Mouse (Mus musculus): Measurements from ENCODE around the gene Ncam2. TPM values are rescaled to one million over a fixed set of nuclear protein-coding genes. Genes with fewer than 3 reads are reported as not detected.

Ncam2 gene
- polyA plus RNA-seq, 1 experiment, result not detected

DNA sequence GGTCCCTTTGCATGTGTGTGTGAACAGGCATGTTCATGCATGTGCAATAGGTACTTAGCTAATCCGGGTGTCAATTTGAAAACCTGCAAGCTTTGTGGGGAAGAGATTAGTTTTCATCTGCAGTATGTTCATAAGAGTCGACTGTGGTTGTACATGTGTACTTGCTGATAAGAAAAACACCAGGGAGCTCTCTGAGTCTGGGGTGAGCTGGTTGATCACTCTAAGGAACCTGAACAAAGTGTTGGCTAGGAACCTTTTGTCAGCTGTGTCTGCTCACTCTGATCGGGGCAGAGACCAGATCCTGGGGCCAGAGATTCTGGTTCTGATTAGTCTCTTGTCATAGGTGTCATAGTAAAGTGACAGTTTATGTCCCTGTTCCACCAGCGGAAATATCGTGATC, 1.0 kb upstream of the Ncam2 start:
- TF ChIP-seq CTCF (IDR thresholded peaks at IDR 0.05; ENCODE audit: control insufficient read depth, insufficient read depth, insufficient replicate concordance, low read depth, low read length) (no peak), POLR2A (IDR thresholded peaks at IDR 0.05; ENCODE audit: control insufficient read depth, low read depth, low read length) (no peak)
- Histone ChIP-seq H3K36me3 (ENCODE audit: control insufficient read depth, insufficient read depth, low read length) (no peaks in the 10 kb centered on the region), H3K27me3 (ENCODE audit: control insufficient read depth, insufficient read depth, low read length) (peaks cover 2% of the 10 kb centered on the region; the same call in 1 of the 2 replicates), H3K27ac (ENCODE audit: control insufficient read depth, insufficient read depth, low read depth, low read length) (no peak overlapping the region), H3K4me1 (ENCODE audit: control insufficient read depth, insufficient read depth, low read length) (no peaks in the 10 kb centered on the region), H3K4me3 (ENCODE audit: control insufficient read depth, low read depth, low read length) (no peak overlapping the region)

DNA sequence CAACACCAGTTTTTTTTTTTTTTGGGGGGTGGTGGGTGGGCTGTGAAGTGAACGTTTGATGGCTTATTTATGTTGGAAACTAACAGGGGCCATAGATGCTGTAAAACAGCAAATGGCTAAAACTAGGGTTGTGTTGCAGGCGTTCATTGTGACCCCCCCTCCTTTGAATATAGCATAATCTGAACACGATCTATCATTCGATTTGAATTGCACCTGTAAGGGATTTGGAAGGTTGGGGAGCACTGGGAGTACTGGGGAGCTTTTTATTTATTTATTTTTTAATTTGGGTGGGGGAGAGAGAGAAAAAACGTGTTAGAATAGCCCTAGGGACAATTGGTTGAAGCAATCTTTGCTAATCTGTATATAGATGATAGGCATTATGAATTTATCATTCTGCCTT, 974 bp downstream of the Ncam2 start:
- H3K36me3 ChIP-seq (ENCODE audit: control insufficient read depth, insufficient read depth, low read length), result no peaks in the 10 kb centered on the region

DNA sequence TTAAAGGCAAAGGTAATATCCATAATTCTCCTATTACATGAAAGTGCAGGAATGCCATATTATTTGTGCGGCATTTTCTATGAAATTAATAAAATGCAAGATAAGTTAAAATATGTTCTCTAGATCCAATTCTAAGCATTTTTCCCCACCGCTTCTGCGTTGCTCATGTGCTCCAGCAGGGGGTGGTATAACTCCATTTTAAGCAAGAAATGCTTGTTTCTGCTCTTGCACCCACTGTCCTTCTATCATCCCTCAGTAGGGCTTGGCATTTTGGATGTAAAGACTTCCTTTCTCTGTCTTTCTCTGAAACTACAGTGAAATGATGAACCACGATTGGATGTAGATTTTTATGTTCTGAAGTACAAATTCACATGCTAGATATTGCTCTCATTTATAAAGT, 1.5 kb downstream of the Ncam2 start:
- TF ChIP-seq POLR2A (IDR thresholded peaks at IDR 0.05; ENCODE audit: control insufficient read depth, low read depth, low read length), result no peak
- no peak for TF ChIP-seq CTCF (IDR thresholded peaks at IDR 0.05; ENCODE audit: control insufficient read depth, insufficient read depth, insufficient replicate concordance, low read depth, low read length)

More for the DNA sequence above, 974 bp downstream of the Ncam2 start:
- Histone ChIP-seq H3K4me3 (ENCODE audit: control insufficient read depth, low read depth, low read length) (no peak overlapping the region), H3K4me1 (ENCODE audit: control insufficient read depth, insufficient read depth, low read length) (no peaks in the 10 kb centered on the region), H3K27me3 (ENCODE audit: control insufficient read depth, insufficient read depth, low read length) (peaks cover 2% of the 10 kb centered on the region; the same call in 1 of the 2 replicates), H3K27ac (ENCODE audit: control insufficient read depth, insufficient read depth, low read depth, low read length) (no peak overlapping the region)
- TF ChIP-seq CTCF (IDR thresholded peaks at IDR 0.05; ENCODE audit: control insufficient read depth, insufficient read depth, insufficient replicate concordance, low read depth, low read length) (no peak), POLR2A (IDR thresholded peaks at IDR 0.05; ENCODE audit: control insufficient read depth, low read depth, low read length) (no peak)

DNA sequence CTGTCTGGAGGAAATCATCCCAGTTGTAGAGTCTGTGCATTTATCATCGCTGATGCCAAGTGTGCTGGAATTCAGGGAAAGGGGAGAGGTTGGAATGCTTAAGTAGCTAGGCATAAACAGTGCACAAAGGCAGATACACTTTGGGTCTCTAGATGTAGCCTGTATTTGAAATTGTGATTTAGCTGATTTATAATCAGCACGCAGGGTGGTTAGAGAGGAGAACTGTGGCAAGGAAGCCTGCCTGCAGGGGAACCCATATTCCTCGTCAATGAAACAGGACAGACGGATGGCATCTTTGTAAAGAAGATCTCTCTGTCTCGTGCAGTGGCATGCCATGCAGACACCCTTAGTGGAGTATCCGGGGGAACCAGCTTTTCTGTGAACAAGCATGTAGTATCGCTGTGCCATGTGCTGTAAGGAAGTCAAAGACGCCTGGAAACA, 2.2 kb downstream of the Ncam2 start:
- Histone ChIP-seq H3K27ac (ENCODE audit: control insufficient read depth, insufficient read depth, low read depth, low read length) (no peak overlapping the region), H3K27me3 (ENCODE audit: control insufficient read depth, insufficient read depth, low read length) (peaks cover 2% of the 10 kb centered on the region; the same call in 1 of the 2 replicates)
- TF ChIP-seq POLR2A (IDR thresholded peaks at IDR 0.05; ENCODE audit: control insufficient read depth, low read depth, low read length), result no peak
- TF ChIP-seq CTCF (IDR thresholded peaks at IDR 0.05; ENCODE audit: control insufficient read depth, insufficient read depth, insufficient replicate concordance, low read depth, low read length), result no peak

More for the DNA sequence above, 1.5 kb downstream of the Ncam2 start:
- H3K4me3 ChIP-seq (ENCODE audit: control insufficient read depth, low read depth, low read length), result no peak overlapping the region
- H3K27me3 ChIP-seq (ENCODE audit: control insufficient read depth, insufficient read depth, low read length), result peaks cover 2% of the 10 kb centered on the region; the same call in 1 of the 2 replicates
- H3K36me3 ChIP-seq (ENCODE audit: control insufficient read depth, insufficient read depth, low read length), result no peaks in the 10 kb centered on the region
- no peak overlapping the region for H3K27ac ChIP-seq (ENCODE audit: control insufficient read depth, insufficient read depth, low read depth, low read length)
- no peaks in the 10 kb centered on the region for H3K4me1 ChIP-seq (ENCODE audit: control insufficient read depth, insufficient read depth, low read length)

DNA sequence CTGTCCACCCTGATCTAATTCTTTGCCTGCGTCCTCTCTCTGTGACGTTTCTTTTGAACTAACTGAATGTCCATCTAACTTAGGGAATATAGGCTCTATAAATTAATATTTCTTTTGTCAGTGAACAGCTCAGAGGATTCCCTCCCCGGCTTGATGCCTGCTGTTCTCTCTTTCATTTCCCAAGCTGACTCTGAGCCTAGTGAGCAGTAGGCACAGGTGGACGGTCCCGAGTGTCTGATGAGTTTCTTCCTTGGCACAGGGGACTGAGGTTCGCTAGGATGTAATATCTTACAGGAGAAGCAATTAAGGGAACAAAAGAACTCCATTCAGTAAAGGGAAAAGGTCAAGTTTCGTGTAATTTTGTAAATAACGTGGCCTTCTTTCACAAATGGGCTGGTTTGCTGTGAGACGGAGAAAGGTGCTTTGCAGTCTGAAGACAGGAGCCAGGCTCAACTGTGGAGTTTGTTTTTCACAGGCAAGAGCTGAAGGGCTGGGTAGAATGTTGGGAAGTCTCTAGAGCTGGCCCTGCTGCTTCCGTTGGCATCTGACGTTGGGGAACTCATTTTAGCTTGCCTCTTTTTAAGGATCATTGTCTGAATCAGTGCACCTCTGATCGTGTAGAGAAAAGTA, 4.0 kb downstream of the Ncam2 start:
- H3K27ac ChIP-seq (ENCODE audit: control insufficient read depth, insufficient read depth, low read depth, low read length), result no peak overlapping the region
- peaks cover 2% of the 10 kb centered on the region; the same call in 1 of the 2 replicates for H3K27me3 ChIP-seq (ENCODE audit: control insufficient read depth, insufficient read depth, low read length)
- no peaks in the 10 kb centered on the region for H3K36me3 ChIP-seq (ENCODE audit: control insufficient read depth, insufficient read depth, low read length)
- TF ChIP-seq POLR2A (IDR thresholded peaks at IDR 0.05; ENCODE audit: control insufficient read depth, low read depth, low read length) (no peak), CTCF (IDR thresholded peaks at IDR 0.05; ENCODE audit: control insufficient read depth, insufficient read depth, insufficient replicate concordance, low read depth, low read length) (no peak)
- no peak overlapping the region for H3K4me3 ChIP-seq (ENCODE audit: control insufficient read depth, low read depth, low read length)
- H3K4me1 ChIP-seq (ENCODE audit: control insufficient read depth, insufficient read depth, low read length), result no peaks in the 10 kb centered on the region

More for the DNA sequence above, 2.2 kb downstream of the Ncam2 start:
- Histone ChIP-seq H3K4me3 (ENCODE audit: control insufficient read depth, low read depth, low read length) (no peak overlapping the region), H3K4me1 (ENCODE audit: control insufficient read depth, insufficient read depth, low read length) (no peaks in the 10 kb centered on the region), H3K36me3 (ENCODE audit: control insufficient read depth, insufficient read depth, low read length) (no peaks in the 10 kb centered on the region)

DNA sequence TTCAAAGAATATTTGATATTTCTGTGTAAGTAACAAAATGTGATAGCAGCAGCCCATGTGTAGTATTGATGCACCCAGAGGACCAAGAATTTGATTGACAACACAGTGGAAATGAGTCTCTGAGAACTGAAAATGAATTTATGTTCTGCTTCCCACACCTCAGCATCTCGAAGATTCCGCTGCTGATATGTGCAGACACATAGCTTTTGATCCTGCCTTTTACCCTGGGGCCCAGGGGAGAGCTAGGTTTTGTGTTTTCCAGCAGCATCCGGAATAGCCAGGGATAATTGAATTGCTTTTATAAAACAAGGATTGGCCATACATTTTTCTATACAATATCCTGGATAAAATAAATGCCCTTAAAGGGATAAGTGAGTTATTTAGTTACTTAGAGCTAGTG, 20.7 kb downstream of the Ncam2 start:
- no peaks in the 10 kb centered on the region for H3K27me3 ChIP-seq (ENCODE audit: control insufficient read depth, insufficient read depth, low read length)
- no peak overlapping the region for H3K4me3 ChIP-seq (ENCODE audit: control insufficient read depth, low read depth, low read length)
- TF ChIP-seq CTCF (IDR thresholded peaks at IDR 0.05; ENCODE audit: control insufficient read depth, insufficient read depth, insufficient replicate concordance, low read depth, low read length), result no peak
- TF ChIP-seq POLR2A (IDR thresholded peaks at IDR 0.05; ENCODE audit: control insufficient read depth, low read depth, low read length), result no peak
- H3K27ac ChIP-seq (ENCODE audit: control insufficient read depth, insufficient read depth, low read depth, low read length), result no peak overlapping the region
- no peaks in the 10 kb centered on the region for H3K36me3 ChIP-seq (ENCODE audit: control insufficient read depth, insufficient read depth, low read length)
- H3K4me1 ChIP-seq (ENCODE audit: control insufficient read depth, insufficient read depth, low read length), result no peaks in the 10 kb centered on the region

DNA sequence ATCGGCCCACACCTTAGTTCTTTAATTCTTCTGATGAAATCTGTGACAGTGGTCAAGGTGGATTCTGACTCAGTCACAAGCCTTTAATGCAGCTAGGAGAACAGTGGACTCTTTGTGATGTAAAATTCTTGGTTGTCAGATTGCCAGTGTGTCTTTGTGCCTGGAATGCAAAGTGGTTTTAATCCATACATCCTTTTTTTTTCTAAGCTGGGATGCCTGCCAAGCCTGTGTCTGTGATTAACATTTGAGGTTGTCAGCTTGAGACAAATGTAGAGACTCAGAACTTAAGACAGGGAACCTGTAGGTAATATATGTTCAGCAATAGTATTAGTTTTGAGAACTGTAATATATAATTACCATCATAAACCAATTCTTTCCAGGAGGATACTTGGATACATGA, 23.3 kb downstream of the Ncam2 start:
- TF ChIP-seq CTCF (IDR thresholded peaks at IDR 0.05; ENCODE audit: control insufficient read depth, insufficient read depth, insufficient replicate concordance, low read depth, low read length) (no peak), POLR2A (IDR thresholded peaks at IDR 0.05; ENCODE audit: control insufficient read depth, low read depth, low read length) (no peak)
- Histone ChIP-seq H3K36me3 (ENCODE audit: control insufficient read depth, insufficient read depth, low read length) (no peaks in the 10 kb centered on the region), H3K27ac (ENCODE audit: control insufficient read depth, insufficient read depth, low read depth, low read length) (no peak overlapping the region), H3K4me1 (ENCODE audit: control insufficient read depth, insufficient read depth, low read length) (no peaks in the 10 kb centered on the region), H3K27me3 (ENCODE audit: control insufficient read depth, insufficient read depth, low read length) (no peaks in the 10 kb centered on the region), H3K4me3 (ENCODE audit: control insufficient read depth, low read depth, low read length) (no peak overlapping the region)

Measured in testis, adult 2 months (tissue).